Mouse (Mus musculus): Measurements from ENCODE around the gene Pelp1. TPM values are rescaled to one million over a fixed set of nuclear protein-coding genes. Genes with fewer than 3 reads are reported as not detected.

Gene Pelp1
- polyA plus RNA-seq, 1 experiment from 2014 or later: 33.7 TPM

- no peak overlapping the region for H3K4me3 ChIP-seq
- H3K9ac ChIP-seq: no peak overlapping the region
- no peaks in the 10 kb centered on the region for H3K36me3 ChIP-seq
- no peaks in the 10 kb centered on the region for H3K4me1 ChIP-seq
- H3K27me3 ChIP-seq: no peaks in the 10 kb centered on the region; the same call in 1 of the 2 replicates
- H3K9me3 ChIP-seq: no peaks in the 10 kb centered on the region
- H3K27ac ChIP-seq: no peak overlapping the region
- ATAC-seq (ENCODE audit: insufficient number of reproducible peaks, low FRiP score, low TSS enrichment, low read depth): no peak
- WGBS: 67% methylated on average over 4 of the region's 4 CpGs
- no peak overlapping the region for H3K4me2 ChIP-seq
Observed at GRCm38 (mm10) chr11:70418199-70418598, 8.4 kb upstream of the Pelp1 start.

- Histone ChIP-seq H3K36me3 (no peaks in the 10 kb centered on the region), H3K9ac (no peak overlapping the region), H3K9me3 (no peaks in the 10 kb centered on the region), H3K27me3 (peaks cover 3% of the 10 kb centered on the region; the same call in 1 of the 2 replicates), H3K4me2 (no peak overlapping the region), H3K4me1 (peaks cover 10% of the 10 kb centered on the region), H3K4me3 (no peak overlapping the region), H3K27ac (no peak overlapping the region)
- WGBS: 8% methylated on average over 3 of the region's 3 CpGs
- no peak for ATAC-seq (ENCODE audit: insufficient number of reproducible peaks, low FRiP score, low TSS enrichment, low read depth)
Observed at GRCm38 (mm10) chr11:70413961-70414360, 4.1 kb upstream of the Pelp1 start.

- no peak for ATAC-seq (ENCODE audit: insufficient number of reproducible peaks, low FRiP score, low TSS enrichment, low read depth)
- Histone ChIP-seq H3K4me1 (peaks cover 21% of the 10 kb centered on the region), H3K4me3 (no peak overlapping the region), H3K36me3 (no peaks in the 10 kb centered on the region), H3K9me3 (no peaks in the 10 kb centered on the region), H3K27me3 (peaks cover 3% of the 10 kb centered on the region; the same call in 1 of the 2 replicates), H3K9ac (no peak overlapping the region), H3K4me2 (no peak overlapping the region), H3K27ac (no peak overlapping the region)
- 77% methylated on average over 5 of the region's 5 CpGs for WGBS
Observed at GRCm38 (mm10) chr11:70412591-70412990, 2.8 kb upstream of the Pelp1 start.

- Histone ChIP-seq H3K4me2 (peak overlapping the region; percentile 79), H3K9me3 (no peaks in the 10 kb centered on the region), H3K9ac (peak overlapping the region; percentile 97; the same call in 1 of the 2 replicates), H3K36me3 (peaks cover 9% of the 10 kb centered on the region), H3K4me1 (peaks cover 21% of the 10 kb centered on the region), H3K27me3 (peaks cover 3% of the 10 kb centered on the region; the same call in 1 of the 2 replicates), H3K4me3 (peak overlapping the region; percentile 98), H3K27ac (peak overlapping the region; percentile 82)
- 62% methylated on average over 6 of the region's 6 CpGs for WGBS
- ATAC-seq (ENCODE audit: insufficient number of reproducible peaks, low FRiP score, low TSS enrichment, low read depth): no peak
Observed at GRCm38 (mm10) chr11:70410297-70410643, 439 bp upstream of the Pelp1 start.

- Histone ChIP-seq H3K4me1 (peaks cover 8% of the 10 kb centered on the region), H3K4me3 (no peak overlapping the region), H3K36me3 (peaks cover 51% of the 10 kb centered on the region), H3K27ac (no peak overlapping the region), H3K9me3 (no peaks in the 10 kb centered on the region), H3K27me3 (no peaks in the 10 kb centered on the region), H3K4me2 (no peak overlapping the region), H3K9ac (no peak overlapping the region)
- WGBS: 83% methylated on average over 2 of the region's 2 CpGs
- ATAC-seq (ENCODE audit: insufficient number of reproducible peaks, low FRiP score, low TSS enrichment, low read depth): no peak
Observed at GRCm38 (mm10) chr11:70403598-70403997, 6.2 kb downstream of the Pelp1 start.

GRCm38 (mm10) chr11:70389421-70389820 is 20.4 kb downstream of the Pelp1 start:
- H3K9me3 ChIP-seq: no peaks in the 10 kb centered on the region
- H3K27me3 ChIP-seq: no peaks in the 10 kb centered on the region
- H3K36me3 ChIP-seq: peaks cover 31% of the 10 kb centered on the region
- no peak overlapping the region for H3K4me2 ChIP-seq
- H3K9ac ChIP-seq: no peak overlapping the region
- WGBS: 75% methylated on average over 5 of the region's 5 CpGs
- H3K27ac ChIP-seq: no peak overlapping the region
- no peak for ATAC-seq (ENCODE audit: insufficient number of reproducible peaks, low FRiP score, low TSS enrichment, low read depth)
- H3K4me3 ChIP-seq: no peak overlapping the region
- no peaks in the 10 kb centered on the region for H3K4me1 ChIP-seq

- WGBS: 87% methylated on average over 5 of the region's 5 CpGs
- H3K4me1 ChIP-seq: no peaks in the 10 kb centered on the region
- ATAC-seq (ENCODE audit: insufficient number of reproducible peaks, low FRiP score, low TSS enrichment, low read depth): no peak
- no peaks in the 10 kb centered on the region for H3K9me3 ChIP-seq
- H3K27ac ChIP-seq: no peak overlapping the region
- peaks cover 15% of the 10 kb centered on the region for H3K36me3 ChIP-seq
- no peaks in the 10 kb centered on the region for H3K27me3 ChIP-seq
- H3K4me3 ChIP-seq: no peak overlapping the region
- H3K4me2 ChIP-seq: no peak overlapping the region
- H3K9ac ChIP-seq: no peak overlapping the region
Observed at GRCm38 (mm10) chr11:70387436-70387835, 22.4 kb downstream of the Pelp1 start.

GRCm38 (mm10) chr11:70384136-70384535 is 25.7 kb downstream of the Pelp1 start:
- Histone ChIP-seq H3K36me3 (peaks cover 5% of the 10 kb centered on the region; the same call in 1 of the 2 replicates), H3K4me1 (no peaks in the 10 kb centered on the region), H3K9ac (no peak overlapping the region), H3K27ac (no peak overlapping the region), H3K4me3 (no peak overlapping the region), H3K9me3 (no peaks in the 10 kb centered on the region), H3K27me3 (no peaks in the 10 kb centered on the region), H3K4me2 (no peak overlapping the region)
- 78% methylated on average over 3 of the region's 3 CpGs for WGBS
- no peak for ATAC-seq (ENCODE audit: insufficient number of reproducible peaks, low FRiP score, low TSS enrichment, low read depth)

- H3K27me3 ChIP-seq: no peaks in the 10 kb centered on the region
- H3K4me3 ChIP-seq: no peak overlapping the region
- H3K9ac ChIP-seq: no peak overlapping the region
- peaks cover 5% of the 10 kb centered on the region; the same call in 1 of the 2 replicates for H3K36me3 ChIP-seq
- H3K4me1 ChIP-seq: no peaks in the 10 kb centered on the region
- H3K4me2 ChIP-seq: no peak overlapping the region
- H3K27ac ChIP-seq: no peak overlapping the region
- ATAC-seq (ENCODE audit: insufficient number of reproducible peaks, low FRiP score, low TSS enrichment, low read depth): no peak
- no peaks in the 10 kb centered on the region for H3K9me3 ChIP-seq
- 76% methylated on average over 2 of the region's 2 CpGs for WGBS
Observed at GRCm38 (mm10) chr11:70381330-70381729, 28.5 kb downstream of the Pelp1 start.

GRCm38 (mm10) chr11:70380478-70381005 is 29.3 kb downstream of the Pelp1 start:
- ATAC-seq (ENCODE audit: insufficient number of reproducible peaks, low FRiP score, low TSS enrichment, low read depth): no peak
- Histone ChIP-seq H3K4me3 (no peak overlapping the region), H3K4me2 (no peak overlapping the region), H3K27me3 (no peaks in the 10 kb centered on the region), H3K36me3 (peaks cover 3% of the 10 kb centered on the region; the same call in 1 of the 2 replicates), H3K27ac (no peak overlapping the region), H3K9me3 (no peaks in the 10 kb centered on the region), H3K9ac (no peak overlapping the region), H3K4me1 (no peaks in the 10 kb centered on the region)
- 79% methylated on average over 1 of the region's 1 CpGs for WGBS

GRCm38 (mm10) chr11:70376054-70376453 is 33.8 kb downstream of the Pelp1 start:
- Histone ChIP-seq H3K36me3 (no peaks in the 10 kb centered on the region), H3K9ac (no peak overlapping the region), H3K4me2 (no peak overlapping the region), H3K27ac (no peak overlapping the region), H3K27me3 (no peaks in the 10 kb centered on the region; the same call in 1 of the 2 replicates), H3K9me3 (no peaks in the 10 kb centered on the region), H3K4me3 (no peak overlapping the region), H3K4me1 (no peaks in the 10 kb centered on the region)
- ATAC-seq (ENCODE audit: insufficient number of reproducible peaks, low FRiP score, low TSS enrichment, low read depth): no peak
- WGBS: 69% methylated on average over 6 of the region's 6 CpGs

GRCm38 (mm10) chr11:70374302-70374701 is 35.5 kb downstream of the Pelp1 start:
- H3K4me2 ChIP-seq: no peak overlapping the region
- H3K4me1 ChIP-seq: no peaks in the 10 kb centered on the region
- no peak overlapping the region for H3K9ac ChIP-seq
- ATAC-seq (ENCODE audit: insufficient number of reproducible peaks, low FRiP score, low TSS enrichment, low read depth): no peak
- H3K9me3 ChIP-seq: no peaks in the 10 kb centered on the region
- H3K27ac ChIP-seq: no peak overlapping the region
- WGBS: 74% methylated on average over 3 of the region's 3 CpGs
- no peaks in the 10 kb centered on the region for H3K36me3 ChIP-seq
- no peaks in the 10 kb centered on the region; the same call in 1 of the 2 replicates for H3K27me3 ChIP-seq
- H3K4me3 ChIP-seq: no peak overlapping the region
